Mouse (Mus musculus): ENCODE data around the gene Bri3. TPM values are rescaled to one million over a fixed set of nuclear protein-coding genes. Genes with fewer than 3 reads are reported as not detected.

Bri3 gene
- polyA plus RNA-seq, 2 experiments: 90.6 to 119 TPM

GRCm38 (mm10) chr5:144372177-144372576 lies 127.9 kb downstream of the Bri3 start:
- ATAC-seq (ENCODE audit: low FRiP score, low read depth): no peak
- no peaks in the 10 kb centered on the region for H3K4me1 ChIP-seq (ENCODE audit: control insufficient read depth, insufficient read depth, low read length)
- no peak for TF ChIP-seq POLR2A (IDR thresholded peaks at IDR 0.05; ENCODE audit: borderline replicate concordance, extremely low read depth, insufficient read depth, insufficient read length)
- 52% methylated on average over 2 of the region's 2 CpGs for WGBS
- DNase-seq (ENCODE audit: low spot score): no peak
- H3K27ac ChIP-seq (replicated peaks; ENCODE audit: low read depth, low read length): no peak overlapping the region
- H3K9me3 ChIP-seq (ENCODE audit: control insufficient read depth, low read length): no peaks in the 10 kb centered on the region
- no peak overlapping the region for H3K9ac ChIP-seq (ENCODE audit: low read depth, low read length, severe bottlenecking)
- H3K36me3 ChIP-seq (ENCODE audit: control insufficient read depth, insufficient read depth, low read length): no peaks in the 10 kb centered on the region
- H3K27me3 ChIP-seq (ENCODE audit: control insufficient read depth, insufficient read depth, low read length): no peaks in the 10 kb centered on the region
- no peak overlapping the region for H3K4me3 ChIP-seq (replicated peaks; ENCODE audit: low read length)
- no peak overlapping the region for H3K4me2 ChIP-seq (replicated peaks; ENCODE audit: low read depth, low read length, severe bottlenecking)

GRCm38 (mm10) chr5:144372885-144373284 lies 128.6 kb downstream of the Bri3 start:
- whole genome bisulfite sequencing: 80% methylated on average over 2 of the region's 2 CpGs
- DNase-seq (ENCODE audit: low spot score) (peak; percentile 21), ATAC-seq (ENCODE audit: low FRiP score, low read depth) (no peak)
- Histone ChIP-seq H3K9me3 (ENCODE audit: control insufficient read depth, low read length) (no peaks in the 10 kb centered on the region), H3K9ac (ENCODE audit: low read depth, low read length, severe bottlenecking) (no peak overlapping the region), H3K27me3 (ENCODE audit: control insufficient read depth, insufficient read depth, low read length) (no peaks in the 10 kb centered on the region), H3K36me3 (ENCODE audit: control insufficient read depth, insufficient read depth, low read length) (no peaks in the 10 kb centered on the region), H3K4me1 (ENCODE audit: control insufficient read depth, insufficient read depth, low read length) (no peaks in the 10 kb centered on the region), H3K4me3 (replicated peaks; ENCODE audit: low read length) (no peak overlapping the region), H3K4me2 (replicated peaks; ENCODE audit: low read depth, low read length, severe bottlenecking) (no peak overlapping the region), H3K27ac (replicated peaks; ENCODE audit: low read depth, low read length) (no peak overlapping the region)
- TF ChIP-seq POLR2A (IDR thresholded peaks at IDR 0.05; ENCODE audit: borderline replicate concordance, extremely low read depth, insufficient read depth, insufficient read length): no peak

- Histone ChIP-seq H3K27ac (replicated peaks; ENCODE audit: low read depth, low read length) (no peak overlapping the region), H3K9me3 (ENCODE audit: control insufficient read depth, low read length) (no peaks in the 10 kb centered on the region), H3K36me3 (ENCODE audit: control insufficient read depth, insufficient read depth, low read length) (no peaks in the 10 kb centered on the region), H3K4me1 (ENCODE audit: control insufficient read depth, insufficient read depth, low read length) (no peaks in the 10 kb centered on the region), H3K4me3 (replicated peaks; ENCODE audit: low read length) (no peak overlapping the region), H3K9ac (ENCODE audit: low read depth, low read length, severe bottlenecking) (no peak overlapping the region), H3K27me3 (ENCODE audit: control insufficient read depth, insufficient read depth, low read length) (no peaks in the 10 kb centered on the region), H3K4me2 (replicated peaks; ENCODE audit: low read depth, low read length, severe bottlenecking) (no peak overlapping the region)
- no peak for TF ChIP-seq POLR2A (IDR thresholded peaks at IDR 0.05; ENCODE audit: borderline replicate concordance, extremely low read depth, insufficient read depth, insufficient read length)
- ATAC-seq (ENCODE audit: low FRiP score, low read depth): no peak
- 88% methylated on average over 4 of the region's 4 CpGs for WGBS
- DNase-seq (ENCODE audit: low spot score): no peak
Observed at GRCm38 (mm10) chr5:144379431-144379830, 135.2 kb downstream of the Bri3 start.

DNA sequence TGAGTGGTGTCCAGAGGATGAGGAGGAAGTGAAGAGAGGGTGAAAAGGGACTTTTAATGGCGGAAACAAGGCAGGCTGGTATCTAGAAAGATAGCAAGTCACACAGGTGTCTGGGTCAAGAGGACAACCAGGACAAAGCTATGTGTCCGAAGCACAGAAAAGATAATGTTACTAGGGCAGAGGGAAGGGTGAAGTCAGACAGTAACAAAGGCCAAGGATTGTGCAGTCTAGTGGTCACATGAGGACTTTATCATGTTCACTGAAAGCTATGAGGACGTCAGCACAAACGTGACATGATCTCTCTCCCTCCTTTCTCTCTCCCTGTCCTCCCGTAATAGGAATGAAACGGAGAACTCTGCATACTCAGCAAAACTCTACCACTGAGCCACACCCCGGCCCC lies 136.5 kb downstream of the Bri3 start:
- H3K27ac ChIP-seq (replicated peaks; ENCODE audit: low read depth, low read length): no peak overlapping the region
- H3K4me1 ChIP-seq (ENCODE audit: control insufficient read depth, insufficient read depth, low read length): no peaks in the 10 kb centered on the region
- DNase-seq (ENCODE audit: low spot score) (no peak), ATAC-seq (ENCODE audit: low FRiP score, low read depth) (no peak)
- no peak overlapping the region for H3K4me2 ChIP-seq (replicated peaks; ENCODE audit: low read depth, low read length, severe bottlenecking)
- no peaks in the 10 kb centered on the region for H3K27me3 ChIP-seq (ENCODE audit: control insufficient read depth, insufficient read depth, low read length)
- no peak overlapping the region for H3K4me3 ChIP-seq (replicated peaks; ENCODE audit: low read length)
- 89% methylated on average over 7 of the region's 7 CpGs for WGBS
- no peaks in the 10 kb centered on the region for H3K36me3 ChIP-seq (ENCODE audit: control insufficient read depth, insufficient read depth, low read length)
- H3K9ac ChIP-seq (ENCODE audit: low read depth, low read length, severe bottlenecking): no peak overlapping the region
- TF ChIP-seq POLR2A (IDR thresholded peaks at IDR 0.05; ENCODE audit: borderline replicate concordance, extremely low read depth, insufficient read depth, insufficient read length): no peak
- H3K9me3 ChIP-seq (ENCODE audit: control insufficient read depth, low read length): no peaks in the 10 kb centered on the region

- Histone ChIP-seq H3K4me1 (ENCODE audit: control insufficient read depth, insufficient read depth, low read length) (no peaks in the 10 kb centered on the region), H3K4me2 (replicated peaks; ENCODE audit: low read depth, low read length, severe bottlenecking) (no peak overlapping the region), H3K27me3 (ENCODE audit: control insufficient read depth, insufficient read depth, low read length) (no peaks in the 10 kb centered on the region), H3K9ac (ENCODE audit: low read depth, low read length, severe bottlenecking) (no peak overlapping the region), H3K9me3 (ENCODE audit: control insufficient read depth, low read length) (no peaks in the 10 kb centered on the region), H3K4me3 (replicated peaks; ENCODE audit: low read length) (no peak overlapping the region), H3K36me3 (ENCODE audit: control insufficient read depth, insufficient read depth, low read length) (no peaks in the 10 kb centered on the region), H3K27ac (replicated peaks; ENCODE audit: low read depth, low read length) (no peak overlapping the region)
- ATAC-seq (ENCODE audit: low FRiP score, low read depth) (no peak), DNase-seq (ENCODE audit: low spot score) (no peak)
- no peak for TF ChIP-seq POLR2A (IDR thresholded peaks at IDR 0.05; ENCODE audit: borderline replicate concordance, extremely low read depth, insufficient read depth, insufficient read length)
- 83% methylated on average over 3 of the region's 3 CpGs for WGBS
Observed at GRCm38 (mm10) chr5:144381782-144382181, 137.5 kb downstream of the Bri3 start.

- Histone ChIP-seq H3K36me3 (ENCODE audit: control insufficient read depth, insufficient read depth, low read length) (no peaks in the 10 kb centered on the region), H3K9me3 (ENCODE audit: control insufficient read depth, low read length) (no peaks in the 10 kb centered on the region), H3K4me1 (ENCODE audit: control insufficient read depth, insufficient read depth, low read length) (no peaks in the 10 kb centered on the region), H3K4me2 (replicated peaks; ENCODE audit: low read depth, low read length, severe bottlenecking) (no peak overlapping the region), H3K4me3 (replicated peaks; ENCODE audit: low read length) (no peak overlapping the region), H3K27me3 (ENCODE audit: control insufficient read depth, insufficient read depth, low read length) (no peaks in the 10 kb centered on the region), H3K9ac (ENCODE audit: low read depth, low read length, severe bottlenecking) (no peak overlapping the region), H3K27ac (replicated peaks; ENCODE audit: low read depth, low read length) (no peak overlapping the region)
- TF ChIP-seq POLR2A (IDR thresholded peaks at IDR 0.05; ENCODE audit: borderline replicate concordance, extremely low read depth, insufficient read depth, insufficient read length): no peak
- ATAC-seq (ENCODE audit: low FRiP score, low read depth) (no peak), DNase-seq (ENCODE audit: low spot score) (no peak)
- WGBS: 67% methylated on average over 3 of the region's 3 CpGs
Observed at GRCm38 (mm10) chr5:144383936-144384335, 139.7 kb downstream of the Bri3 start.
